8 mouse cellular contexts compared by ENCODE assay signal in the genomic region with DNA sequence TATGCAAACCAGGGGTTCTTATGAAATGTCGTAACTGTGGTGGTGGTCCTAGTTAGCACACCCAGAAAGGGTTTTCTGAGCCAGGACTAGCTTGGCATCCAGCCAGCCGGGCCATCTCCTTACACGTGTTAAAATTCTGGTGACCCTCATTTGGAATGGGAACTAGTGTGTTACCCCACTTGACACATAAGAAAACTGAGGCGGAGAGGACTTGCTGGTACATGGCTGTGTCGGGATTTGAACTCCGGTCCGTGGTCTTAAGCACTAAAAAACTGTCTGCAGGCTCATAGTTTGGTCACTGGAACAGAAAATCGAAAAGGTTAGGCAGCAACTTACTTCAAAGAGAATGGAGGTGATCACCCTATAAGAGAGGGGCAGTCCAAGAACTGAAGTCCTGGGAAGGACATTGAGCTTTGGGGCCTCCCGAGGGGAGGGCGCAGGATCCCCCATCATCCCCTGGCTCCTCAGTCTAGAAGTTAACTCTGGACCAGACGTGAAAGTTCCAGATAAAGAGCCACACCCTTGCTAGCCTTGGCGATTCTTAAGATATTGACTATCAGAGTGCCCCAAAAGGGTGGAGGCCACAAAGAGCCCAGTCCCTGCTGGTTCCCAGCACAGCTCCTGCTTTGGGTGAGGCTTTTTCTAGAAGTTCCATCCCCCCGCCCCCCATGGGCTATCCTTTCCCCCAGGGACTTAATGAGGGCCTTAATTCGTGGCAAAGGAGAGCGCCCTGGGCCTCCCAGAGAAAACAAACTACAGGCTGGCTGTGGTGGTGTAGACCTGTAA. TPM values are rescaled to one million over a fixed set of nuclear protein-coding genes. Genes with fewer than 3 reads are reported as not detected.
DNase-seq lines count a peak whose midpoint lies in the region; ATAC-seq and TF ChIP-seq lines count a peak whose summit lies in the region.

No protein-coding gene starts in this region.

- no peaks in the 10 kb centered on the region for H3K9me3 ChIP-seq in lung, embryonic 14.5 days (ENCODE audit: low read depth, low read length)
- H3K9me3 ChIP-seq in forebrain, embryonic 15.5 days: no peaks in the 10 kb centered on the region
- H3K9me3 ChIP-seq in intestine, embryonic 15.5 days: no peaks in the 10 kb centered on the region
- H3K9me3 ChIP-seq in stomach, embryonic 15.5 days: no peaks in the 10 kb centered on the region

- H3K79me2 ChIP-seq in macrophage (ENCODE audit: inconsistent target): peaks cover 53% of the 10 kb centered on the region

- peak; percentile 49 for DNase-seq in lung, embryonic 14.5 days
- DNase-seq in lung, postnatal 4 days: no peak
- DNase-seq in cerebellum, adult 11-12 months: peak; percentile 78
- no peak for DNase-seq in urinary bladder, postnatal 10 days (ENCODE audit: low spot score)

- no peaks in the 10 kb centered on the region for H3K36me3 ChIP-seq in lung, embryonic 14.5 days (ENCODE audit: insufficient read depth)
- no peaks in the 10 kb centered on the region for H3K36me3 ChIP-seq in forebrain, embryonic 15.5 days
- H3K36me3 ChIP-seq in intestine, embryonic 15.5 days: no peaks in the 10 kb centered on the region
- no peaks in the 10 kb centered on the region for H3K36me3 ChIP-seq in macrophage (ENCODE audit: inconsistent target)
- H3K36me3 ChIP-seq in stomach, embryonic 15.5 days: no peaks in the 10 kb centered on the region

- ATAC-seq in lung, embryonic 14.5 days (ENCODE audit: insufficient read depth): no peak
- no peak; the same call in 1 of the 2 replicates for ATAC-seq in forebrain, embryonic 15.5 days (replicated peaks)
- ATAC-seq in intestine, embryonic 15.5 days: peak; percentile 16; the same call in 1 of the 2 replicates
- ATAC-seq in stomach, embryonic 15.5 days (ENCODE audit: insufficient read depth, low FRiP score, low read depth): peak; percentile 45

- H3K4me1 ChIP-seq in lung, embryonic 14.5 days (ENCODE audit: insufficient read depth): peaks cover 5% of the 10 kb centered on the region; the same call in 1 of the 2 replicates
- peaks cover 12% of the 10 kb centered on the region; the same call in 1 of the 2 replicates for H3K4me1 ChIP-seq in forebrain, embryonic 15.5 days
- peaks cover 23% of the 10 kb centered on the region for H3K4me1 ChIP-seq in intestine, embryonic 15.5 days (replicated peaks)
- H3K4me1 ChIP-seq in stomach, embryonic 15.5 days: peaks cover 18% of the 10 kb centered on the region

- peak overlapping the region; percentile 93 for H3K4me2 ChIP-seq in lung, embryonic 14.5 days
- H3K4me2 ChIP-seq in forebrain, embryonic 15.5 days (replicated peaks): peak overlapping the region; percentile 73
- H3K4me2 ChIP-seq in intestine, embryonic 15.5 days (replicated peaks): peak overlapping the region; percentile 95
- peak overlapping the region; percentile 98 for H3K4me2 ChIP-seq in stomach, embryonic 15.5 days

- TF ChIP-seq CTCF in lung, embryonic 14.5 days (IDR thresholded peaks at IDR 0.05; ENCODE audit: low read depth): no peak

- peak overlapping the region; percentile 36; the same call in 1 of the 2 replicates for H3K27ac ChIP-seq in lung, embryonic 14.5 days (ENCODE audit: low read depth)
- no peak overlapping the region for H3K27ac ChIP-seq in forebrain, embryonic 15.5 days (replicated peaks)
- H3K27ac ChIP-seq in intestine, embryonic 15.5 days: peak overlapping the region; percentile 38; the same call in 1 of the 2 replicates
- peak overlapping the region; percentile 95 for H3K27ac ChIP-seq in macrophage
- peak overlapping the region; percentile 37; the same call in 1 of the 2 replicates for H3K27ac ChIP-seq in stomach, embryonic 15.5 days

- H3K9ac ChIP-seq in lung, embryonic 14.5 days: peak overlapping the region; percentile 69
- no peak overlapping the region for H3K9ac ChIP-seq in forebrain, embryonic 15.5 days (replicated peaks)
- peak overlapping the region; percentile 62 for H3K9ac ChIP-seq in intestine, embryonic 15.5 days
- H3K9ac ChIP-seq in stomach, embryonic 15.5 days: peak overlapping the region; percentile 53; the same call in 1 of the 2 replicates

- H3K4me3 ChIP-seq in lung, embryonic 14.5 days (ENCODE audit: low read depth, low read length): peak overlapping the region; percentile 58
- H3K4me3 ChIP-seq in forebrain, embryonic 15.5 days: peak overlapping the region; percentile 51
- H3K4me3 ChIP-seq in intestine, embryonic 15.5 days (replicated peaks): peak overlapping the region; percentile 58
- H3K4me3 ChIP-seq in macrophage (ENCODE audit: inconsistent target): peak overlapping the region; percentile 74
- peak overlapping the region; percentile 60 for H3K4me3 ChIP-seq in stomach, embryonic 15.5 days (replicated peaks)

- H3K27me3 ChIP-seq in lung, embryonic 14.5 days (ENCODE audit: insufficient read depth, low read length): peaks cover 20% of the 10 kb centered on the region
- no peaks in the 10 kb centered on the region for H3K27me3 ChIP-seq in forebrain, embryonic 15.5 days
- peaks cover 14% of the 10 kb centered on the region for H3K27me3 ChIP-seq in intestine, embryonic 15.5 days (replicated peaks)
- peaks cover 22% of the 10 kb centered on the region for H3K27me3 ChIP-seq in stomach, embryonic 15.5 days (replicated peaks)

- 52% methylated on average over 15 of the region's 15 CpGs for WGBS in lung, embryonic 14.5 days
- 58% methylated on average over 15 of the region's 15 CpGs for WGBS in forebrain, embryonic 15.5 days
- 58% methylated on average over 15 of the region's 15 CpGs for WGBS in intestine, embryonic 15.5 days
- WGBS in macrophage (ENCODE audit: missing documents): 54% methylated on average over 15 of the region's 15 CpGs
- 48% methylated on average over 15 of the region's 15 CpGs for WGBS in stomach, embryonic 15.5 days

RNA-seq across cellular contexts. Expression of gene Blvrb, which starts 0.8 kb away (rescaled TPM):
- 54.5 and 56.0 TPM in 2 replicates for polyA plus RNA-seq in lung, embryonic 14.5 days (2014; fragmentation: Nextera tagmentation; extraction: Ambion mirVana)
- polyA plus RNA-seq in forebrain, embryonic 15.5 days (2015; fragmentation: Nextera tagmentation; extraction: Ambion mirVana): 15.8 and 17.1 TPM in 2 replicates
- polyA plus RNA-seq in intestine, embryonic 15.5 days (2015; fragmentation: Nextera tagmentation; extraction: Ambion mirVana): 60.4 and 77.5 TPM in 2 replicates
- 100 to 1,000 TPM in 15 of 26 experiments, 10 to 100 TPM in 11; 19.9 to 251 (median 118) TPM for total RNA-seq in macrophage (2018; cell fraction: chromatin; rRNA removed)
- 100 to 1,000 TPM; 176 to 279 (median 229) TPM for total RNA-seq in macrophage (2018; cell fraction: cytosol; rRNA removed)
- total RNA-seq in macrophage (2018; cell fraction: nucleus; rRNA removed): 100 to 1,000 TPM in 13 of 26 experiments, 10 to 100 TPM in 13; 45.0 to 228 (median 101) TPM
- 251 to 318 TPM (median 262 TPM) in 3 replicates for polyA plus RNA-seq in macrophage (2018)
- polyA plus RNA-seq in stomach, embryonic 15.5 days (2015; fragmentation: Nextera tagmentation; extraction: Ambion mirVana): 86.6 and 133 TPM in 2 replicates

RNA-seq across cellular contexts. Expression of gene Sptbn4, which starts 1.1 kb away (rescaled TPM):
- polyA plus RNA-seq in lung, embryonic 14.5 days (2014; fragmentation: Nextera tagmentation; extraction: Ambion mirVana): 0.31 and 0.51 TPM in 2 replicates
- 2.0 and 2.2 TPM in 2 replicates for polyA plus RNA-seq in forebrain, embryonic 15.5 days (2015; fragmentation: Nextera tagmentation; extraction: Ambion mirVana)
- polyA plus RNA-seq in intestine, embryonic 15.5 days (2015; fragmentation: Nextera tagmentation; extraction: Ambion mirVana): 0.33 and 0.38 TPM in 2 replicates
- 1 to 10 TPM in 5 of 26 experiments, under 1 TPM in 18, not detected in 3; 0.09 to 4.2 (median 0.40) TPM for total RNA-seq in macrophage (2018; cell fraction: chromatin; rRNA removed)
- total RNA-seq in macrophage (2018; cell fraction: cytosol; rRNA removed): under 1 TPM in 24 of 26 experiments, not detected in 2; 0.03 to 0.23 (median 0.05) TPM
- total RNA-seq in macrophage (2018; cell fraction: nucleus; rRNA removed): 1 to 10 TPM in 1 of 26 experiments, under 1 TPM in 18, not detected in 7; 0.08 to 1.0 (median 0.61) TPM
- polyA plus RNA-seq in macrophage (2018): 0.04 to 0.22 TPM (median 0.16 TPM) in 3 replicates
- polyA plus RNA-seq in stomach, embryonic 15.5 days (2015; fragmentation: Nextera tagmentation; extraction: Ambion mirVana): 0.45 and 0.58 TPM in 2 replicates

RNA-seq across cellular contexts. Expression of gene Sertad3, which starts 25.0 kb away (rescaled TPM):
- polyA plus RNA-seq in lung, embryonic 14.5 days (2014; fragmentation: Nextera tagmentation; extraction: Ambion mirVana): 22.0 and 24.3 TPM in 2 replicates
- 13.8 and 14.3 TPM in 2 replicates for polyA plus RNA-seq in forebrain, embryonic 15.5 days (2015; fragmentation: Nextera tagmentation; extraction: Ambion mirVana)
- polyA plus RNA-seq in intestine, embryonic 15.5 days (2015; fragmentation: Nextera tagmentation; extraction: Ambion mirVana): 25.7 and 27.0 TPM in 2 replicates
- 10 to 100 TPM in 5 of 26 experiments, 1 to 10 TPM in 16, under 1 TPM in 2, not detected in 3; 0.73 to 15.2 (median 5.4) TPM for total RNA-seq in macrophage (2018; cell fraction: chromatin; rRNA removed)
- total RNA-seq in macrophage (2018; cell fraction: cytosol; rRNA removed): 10 to 100 TPM in 20 of 26 experiments, 1 to 10 TPM in 6; 1.5 to 25.1 (median 15.3) TPM
- 10 to 100 TPM in 12 of 26 experiments, 1 to 10 TPM in 14; 1.6 to 37.4 (median 9.6) TPM for total RNA-seq in macrophage (2018; cell fraction: nucleus; rRNA removed)
- polyA plus RNA-seq in macrophage (2018): 9.9 to 24.4 TPM (median 12.1 TPM) in 3 replicates
- 29.3 and 35.1 TPM in 2 replicates for polyA plus RNA-seq in stomach, embryonic 15.5 days (2015; fragmentation: Nextera tagmentation; extraction: Ambion mirVana)

RNA-seq across cellular contexts. Expression of gene Sertad1, which starts 38.1 kb away (rescaled TPM):
- 39.3 and 42.5 TPM in 2 replicates for polyA plus RNA-seq in lung, embryonic 14.5 days (2014; fragmentation: Nextera tagmentation; extraction: Ambion mirVana)
- 6.4 and 8.3 TPM in 2 replicates for polyA plus RNA-seq in forebrain, embryonic 15.5 days (2015; fragmentation: Nextera tagmentation; extraction: Ambion mirVana)
- 36.0 and 39.0 TPM in 2 replicates for polyA plus RNA-seq in intestine, embryonic 15.5 days (2015; fragmentation: Nextera tagmentation; extraction: Ambion mirVana)
- 10 to 100 TPM in 25 of 26 experiments, 1 to 10 TPM in 1; 7.6 to 29.7 (median 19.0) TPM for total RNA-seq in macrophage (2018; cell fraction: chromatin; rRNA removed)
- 10 to 100 TPM; 30.9 to 68.3 (median 41.2) TPM for total RNA-seq in macrophage (2018; cell fraction: cytosol; rRNA removed)
- total RNA-seq in macrophage (2018; cell fraction: nucleus; rRNA removed): 10 to 100 TPM; 18.1 to 55.2 (median 28.5) TPM
- 16.5 to 37.7 TPM (median 28.9 TPM) in 3 replicates for polyA plus RNA-seq in macrophage (2018)
- polyA plus RNA-seq in stomach, embryonic 15.5 days (2015; fragmentation: Nextera tagmentation; extraction: Ambion mirVana): 35.3 and 36.7 TPM in 2 replicates

RNA-seq across cellular contexts. Expression of gene Prx, which starts 50.5 kb away (rescaled TPM):
- 2.5 and 2.9 TPM in 2 replicates for polyA plus RNA-seq in lung, embryonic 14.5 days (2014; fragmentation: Nextera tagmentation; extraction: Ambion mirVana)
- 1.1 and 1.3 TPM in 2 replicates for polyA plus RNA-seq in forebrain, embryonic 15.5 days (2015; fragmentation: Nextera tagmentation; extraction: Ambion mirVana)
- polyA plus RNA-seq in intestine, embryonic 15.5 days (2015; fragmentation: Nextera tagmentation; extraction: Ambion mirVana): 2.7 and 3.2 TPM in 2 replicates
- 1 to 10 TPM in 3 of 26 experiments, under 1 TPM in 18, not detected in 5; 0.20 to 1.3 (median 0.63) TPM for total RNA-seq in macrophage (2018; cell fraction: chromatin; rRNA removed)
- under 1 TPM; 0.05 to 0.37 (median 0.17) TPM for total RNA-seq in macrophage (2018; cell fraction: cytosol; rRNA removed)
- 1 to 10 TPM in 3 of 26 experiments, under 1 TPM in 21, not detected in 2; 0.15 to 1.1 (median 0.53) TPM for total RNA-seq in macrophage (2018; cell fraction: nucleus; rRNA removed)
- polyA plus RNA-seq in macrophage (2018): 0.20 to 0.30 TPM (median 0.22 TPM) in 3 replicates
- polyA plus RNA-seq in stomach, embryonic 15.5 days (2015; fragmentation: Nextera tagmentation; extraction: Ambion mirVana): 3.1 and 3.5 TPM in 2 replicates

Comparison
In these comparisons a context has a peak if more than half of its experiments do, and no peak if none do; other contexts are left out.
1. DNase-seq: peak in lung, embryonic 14.5 days (single experiment) and cerebellum, adult 11-12 months (single experiment); none in lung, postnatal 4 days (0 of 2) and urinary bladder, postnatal 10 days (single experiment).
2. ATAC-seq: peak in intestine, embryonic 15.5 days (single experiment) and stomach, embryonic 15.5 days (single experiment); none in lung, embryonic 14.5 days (single experiment) and forebrain, embryonic 15.5 days (single experiment).
3. Peak in every context shown above with its lines, with median percentiles within 50 percentile points of each other: H3K4me2 ChIP-seq and H3K4me3 ChIP-seq.